Mouse (Mus musculus): ENCODE measurements around the gene Plekhg1.

DNA sequence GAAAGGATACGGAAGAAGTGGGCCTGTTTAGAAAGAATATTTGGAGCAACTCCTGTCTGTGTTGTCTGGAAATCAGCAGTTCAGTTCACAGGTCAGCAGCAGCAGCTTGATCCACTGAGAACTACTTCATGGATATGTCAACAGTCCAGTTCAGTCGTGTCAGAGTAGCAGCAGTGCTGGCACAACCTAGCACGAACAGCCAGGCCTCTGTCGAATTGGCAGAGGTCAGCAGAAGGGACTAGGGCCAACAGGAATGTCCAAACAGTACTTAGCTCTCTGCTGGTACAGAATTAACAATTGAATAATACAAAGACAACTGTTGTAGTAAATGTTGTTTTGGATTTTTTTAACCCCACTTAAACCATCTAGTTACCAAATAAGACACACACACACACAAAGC is 33.9 kb upstream of the Plekhg1 start:
- TF ChIP-seq CTCF (IDR thresholded peaks at IDR 0.05; ENCODE audit: low read depth, low read length) (no peak), EP300 (IDR thresholded peaks at IDR 0.05; ENCODE audit: insufficient read depth, low read depth, low read length) (no peak)

All from ES-Bruce4 (cell line).